Mouse (Mus musculus): ENCODE measurements around the gene Tsen2. TPM values are rescaled to one million over a fixed set of nuclear protein-coding genes. Genes with fewer than 3 reads are reported as not detected.

The Tsen2 gene
- polyA plus RNA-seq, 1 experiment from 2014 or later = 35.0 TPM

DNA sequence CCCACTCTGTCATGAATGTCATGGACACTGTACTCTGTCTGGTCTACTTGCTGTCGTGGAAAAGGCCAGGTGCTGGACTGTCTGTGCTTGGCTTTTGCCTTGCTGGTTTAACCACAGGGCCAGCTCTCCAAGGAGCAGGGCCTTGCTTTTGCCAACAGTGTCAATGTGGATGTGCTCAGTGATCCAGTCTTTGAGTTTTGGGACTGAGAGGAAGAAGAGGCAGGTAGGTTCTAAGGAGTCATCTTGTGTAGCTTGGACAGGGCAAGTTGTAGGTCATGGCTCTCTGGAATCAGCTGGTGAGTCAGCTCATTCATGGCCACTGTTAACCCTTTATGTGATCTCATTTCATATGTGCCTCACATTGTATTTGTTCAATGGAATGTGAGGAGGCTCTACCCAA, 62.0 kb downstream of the Tsen2 start:
- H3K27ac ChIP-seq = no peak overlapping the region
- no peaks in the 10 kb centered on the region for H3K9me3 ChIP-seq
- no peak overlapping the region for H3K4me2 ChIP-seq
- no peak for ATAC-seq (ENCODE audit: insufficient number of reproducible peaks, insufficient read depth, low FRiP score, low TSS enrichment, low read depth)
- peaks cover 11% of the 10 kb centered on the region for H3K4me1 ChIP-seq
- H3K27me3 ChIP-seq = no peaks in the 10 kb centered on the region
- H3K4me3 ChIP-seq = no peak overlapping the region
- WGBS = 75% methylated on average over 1 of the region's 1 CpGs
- no peak overlapping the region for H3K9ac ChIP-seq
- peaks cover 41% of the 10 kb centered on the region for H3K36me3 ChIP-seq

DNA sequence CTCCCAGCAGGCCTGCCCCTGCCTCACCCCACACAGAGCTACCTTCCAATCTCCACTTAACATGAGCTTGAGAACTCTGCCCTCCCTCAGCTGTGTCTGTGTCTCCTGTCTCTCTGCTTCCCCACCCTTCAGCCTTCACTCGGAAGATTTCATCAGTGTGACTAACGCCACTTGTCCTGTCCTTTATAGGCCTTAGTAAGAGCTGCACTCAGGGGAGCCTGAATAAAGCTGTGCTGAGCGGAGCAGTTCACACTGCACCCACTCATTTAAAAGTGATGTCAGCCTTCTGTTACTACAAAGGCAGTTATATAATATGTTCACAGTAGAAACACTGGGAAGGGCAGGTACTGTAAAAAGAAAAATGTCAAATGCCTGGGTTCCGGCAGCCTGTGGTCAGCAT, 63.0 kb downstream of the Tsen2 start:
- Histone ChIP-seq H3K4me1 (peaks cover 9% of the 10 kb centered on the region), H3K9ac (no peak overlapping the region), H3K27me3 (no peaks in the 10 kb centered on the region), H3K4me2 (no peak overlapping the region), H3K9me3 (no peaks in the 10 kb centered on the region), H3K36me3 (peaks cover 49% of the 10 kb centered on the region), H3K4me3 (no peak overlapping the region), H3K27ac (no peak overlapping the region)
- WGBS = 82% methylated on average over 4 of the region's 4 CpGs
- no peak for ATAC-seq (ENCODE audit: insufficient number of reproducible peaks, insufficient read depth, low FRiP score, low TSS enrichment, low read depth)

DNA sequence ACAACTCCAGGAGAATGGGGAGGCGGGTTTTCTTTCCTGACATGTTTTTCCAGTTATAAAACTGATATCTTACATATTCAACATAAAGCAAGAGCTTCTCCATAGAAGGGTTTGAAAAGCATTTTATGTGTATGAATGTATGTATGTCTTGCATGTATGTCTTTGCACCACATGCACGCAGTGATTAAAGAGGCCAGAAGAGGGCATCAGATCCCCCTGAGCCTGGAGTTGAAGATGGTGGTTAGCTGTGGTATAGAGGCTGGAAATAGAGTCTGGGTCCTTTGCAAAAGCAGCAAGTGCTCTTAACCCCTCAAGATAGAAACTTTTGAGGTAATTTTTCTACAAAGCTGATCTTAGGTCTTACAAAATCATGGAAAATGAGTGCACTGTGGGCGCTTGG, 64.7 kb downstream of the Tsen2 start:
- no peak for ATAC-seq (ENCODE audit: insufficient number of reproducible peaks, insufficient read depth, low FRiP score, low TSS enrichment, low read depth)
- WGBS = 67% methylated on average over 3 of the region's 3 CpGs
- H3K27me3 ChIP-seq = no peaks in the 10 kb centered on the region
- H3K9me3 ChIP-seq = no peaks in the 10 kb centered on the region
- no peak overlapping the region for H3K4me3 ChIP-seq
- no peak overlapping the region for H3K9ac ChIP-seq
- no peak overlapping the region for H3K27ac ChIP-seq
- peaks cover 64% of the 10 kb centered on the region for H3K36me3 ChIP-seq
- H3K4me2 ChIP-seq = no peak overlapping the region
- H3K4me1 ChIP-seq = no peaks in the 10 kb centered on the region

DNA sequence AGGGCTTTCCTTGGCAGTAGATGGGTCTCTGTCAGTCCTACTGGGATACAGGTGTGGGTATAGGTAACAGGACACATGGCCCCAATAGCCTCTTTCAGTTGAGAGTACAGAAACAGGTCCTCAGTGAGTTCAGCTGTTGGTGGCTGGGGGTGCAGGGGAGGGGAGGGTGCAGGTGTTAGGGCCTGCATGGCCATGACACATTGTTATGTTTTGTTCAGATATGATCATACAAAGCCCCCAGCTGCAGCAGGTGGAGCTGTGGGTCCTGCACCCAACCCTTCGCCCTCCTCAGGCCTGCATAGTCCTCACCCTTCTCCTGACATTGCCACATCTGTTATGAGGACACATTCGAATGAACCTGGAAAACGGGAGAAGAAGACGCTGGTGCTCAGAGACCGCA, 65.8 kb downstream of the Tsen2 start:
- no peaks in the 10 kb centered on the region for H3K4me1 ChIP-seq
- H3K36me3 ChIP-seq = peaks cover 73% of the 10 kb centered on the region
- ATAC-seq (ENCODE audit: insufficient number of reproducible peaks, insufficient read depth, low FRiP score, low TSS enrichment, low read depth) = no peak
- no peak overlapping the region for H3K27ac ChIP-seq
- no peaks in the 10 kb centered on the region for H3K27me3 ChIP-seq
- H3K4me3 ChIP-seq = no peak overlapping the region
- no peaks in the 10 kb centered on the region for H3K9me3 ChIP-seq
- H3K4me2 ChIP-seq = no peak overlapping the region
- 95% methylated on average over 5 of the region's 5 CpGs for WGBS
- no peak overlapping the region for H3K9ac ChIP-seq

GRCm38 (mm10) chr6:115613793-115614192, 69.3 kb downstream of the Tsen2 start:
- no peak overlapping the region for H3K4me3 ChIP-seq
- H3K27me3 ChIP-seq = no peaks in the 10 kb centered on the region
- peaks cover 91% of the 10 kb centered on the region for H3K36me3 ChIP-seq
- H3K27ac ChIP-seq = no peak overlapping the region
- H3K9me3 ChIP-seq = no peaks in the 10 kb centered on the region
- no peaks in the 10 kb centered on the region for H3K4me1 ChIP-seq
- no peak overlapping the region for H3K4me2 ChIP-seq
- no peak for ATAC-seq (ENCODE audit: insufficient number of reproducible peaks, insufficient read depth, low FRiP score, low TSS enrichment, low read depth)
- no peak overlapping the region for H3K9ac ChIP-seq

GRCm38 (mm10) chr6:115615983-115616382, 71.5 kb downstream of the Tsen2 start:
- Histone ChIP-seq H3K9me3 (no peaks in the 10 kb centered on the region), H3K4me2 (no peak overlapping the region), H3K4me3 (no peak overlapping the region), H3K36me3 (peaks cover 95% of the 10 kb centered on the region), H3K27me3 (no peaks in the 10 kb centered on the region), H3K9ac (no peak overlapping the region), H3K27ac (no peak overlapping the region), H3K4me1 (no peaks in the 10 kb centered on the region)
- 87% methylated on average over 3 of the region's 3 CpGs for WGBS
- ATAC-seq (ENCODE audit: insufficient number of reproducible peaks, insufficient read depth, low FRiP score, low TSS enrichment, low read depth) = no peak

- Histone ChIP-seq H3K9ac (no peak overlapping the region), H3K36me3 (peaks cover 99% of the 10 kb centered on the region), H3K4me3 (no peak overlapping the region), H3K27me3 (no peaks in the 10 kb centered on the region), H3K27ac (no peak overlapping the region), H3K4me2 (no peak overlapping the region), H3K4me1 (no peaks in the 10 kb centered on the region), H3K9me3 (no peaks in the 10 kb centered on the region)
- WGBS = 92% methylated on average over 10 of the region's 10 CpGs
- ATAC-seq (ENCODE audit: insufficient number of reproducible peaks, insufficient read depth, low FRiP score, low TSS enrichment, low read depth) = no peak
Measured at GRCm38 (mm10) chr6:115619818-115620217, 75.4 kb downstream of the Tsen2 start.

DNA sequence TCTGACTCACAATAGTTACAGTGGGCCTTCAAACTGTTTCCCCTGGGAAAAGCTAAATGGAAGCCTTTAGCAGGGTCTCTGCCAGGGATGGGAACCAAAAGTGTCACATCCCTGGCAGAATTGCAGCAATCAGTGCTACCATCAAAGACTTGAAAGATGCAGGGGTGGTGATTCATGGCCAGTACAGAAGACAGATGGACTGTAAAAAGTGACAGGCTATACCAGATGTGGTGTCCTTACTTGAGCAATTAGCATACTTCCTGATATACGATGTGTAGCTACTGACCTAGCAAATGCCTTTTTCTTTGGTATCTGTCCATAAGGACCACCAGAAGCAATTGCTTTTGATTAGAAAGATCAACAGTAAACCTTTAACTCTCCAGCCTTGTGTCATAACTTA, 76.5 kb downstream of the Tsen2 start:
- no peak overlapping the region for H3K9ac ChIP-seq
- no peak overlapping the region for H3K4me2 ChIP-seq
- H3K4me1 ChIP-seq = no peaks in the 10 kb centered on the region
- H3K9me3 ChIP-seq = no peaks in the 10 kb centered on the region
- ATAC-seq (ENCODE audit: insufficient number of reproducible peaks, insufficient read depth, low FRiP score, low TSS enrichment, low read depth) = no peak
- no peak overlapping the region for H3K27ac ChIP-seq
- H3K4me3 ChIP-seq = no peak overlapping the region
- peaks cover 99% of the 10 kb centered on the region for H3K36me3 ChIP-seq
- H3K27me3 ChIP-seq = no peaks in the 10 kb centered on the region
- 66% methylated on average over 1 of the region's 1 CpGs for WGBS

DNA sequence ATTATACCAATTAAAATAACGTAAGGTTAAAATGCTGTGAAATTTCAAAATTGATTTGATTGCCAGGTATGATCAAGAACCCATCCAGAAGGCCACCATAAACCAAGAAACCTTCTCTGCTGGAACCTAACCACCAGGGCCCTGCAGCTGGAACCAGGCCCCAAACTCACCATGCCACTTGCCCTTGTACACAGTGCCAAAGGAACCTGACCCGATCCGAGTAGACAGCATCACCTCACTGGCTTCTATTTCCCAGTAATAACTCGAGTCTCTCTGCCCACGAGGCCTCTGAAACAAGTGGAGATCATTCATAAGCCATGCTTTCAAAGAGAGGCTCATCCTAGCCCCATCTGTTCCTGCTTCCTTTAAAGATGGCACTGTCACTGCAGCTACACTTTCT, 81.7 kb downstream of the Tsen2 start:
- Histone ChIP-seq H3K9ac (no peak overlapping the region), H3K9me3 (no peaks in the 10 kb centered on the region), H3K4me1 (no peaks in the 10 kb centered on the region), H3K27ac (no peak overlapping the region), H3K36me3 (peaks cover 90% of the 10 kb centered on the region), H3K27me3 (no peaks in the 10 kb centered on the region), H3K4me2 (no peak overlapping the region), H3K4me3 (no peak overlapping the region)
- ATAC-seq (ENCODE audit: insufficient number of reproducible peaks, insufficient read depth, low FRiP score, low TSS enrichment, low read depth) = no peak
- WGBS = 89% methylated on average over 5 of the region's 5 CpGs

Other genes starting within 250 kb of the Tsen2 start
- 1.6 and 1.8 TPM in 2 replicates for gene Pparg, start 183.7 kb upstream of the Tsen2 start, polyA plus RNA-seq (2015; fragmentation: Nextera tagmentation; extraction: Ambion mirVana)
- gene Mkrn2os, start 47.9 kb downstream of the Tsen2 start, polyA plus RNA-seq (2015; fragmentation: Nextera tagmentation; extraction: Ambion mirVana) = 0.18 and 1.3 TPM in 2 replicates
- 25.3 and 35.9 TPM in 2 replicates for gene Mkrn2, start 57.2 kb downstream of the Tsen2 start, polyA plus RNA-seq (2015; fragmentation: Nextera tagmentation; extraction: Ambion mirVana)
- 111 TPM in 2 replicates for gene Raf1, start 132.0 kb downstream of the Tsen2 start, polyA plus RNA-seq (2015; fragmentation: Nextera tagmentation; extraction: Ambion mirVana)
- 3.7 and 4.2 TPM in 2 replicates for gene Tmem40, start 217.7 kb downstream of the Tsen2 start, polyA plus RNA-seq (2015; fragmentation: Nextera tagmentation; extraction: Ambion mirVana)
- gene Cand2, start 229.9 kb downstream of the Tsen2 start, polyA plus RNA-seq (2015; fragmentation: Nextera tagmentation; extraction: Ambion mirVana) = 42.2 and 45.8 TPM in 2 replicates

Data from embryonic facial prominence, embryonic 13.5 days (tissue).